Mouse (Mus musculus) brain, embryonic 18.5 days (tissue): ENCODE measurements around the gene Tsr3.
"Not testable (repeated sequence)": the region's sequence is repeated elsewhere in the genome, so short reads cannot be mapped to it uniquely, and the experiment has no call there.

Experiments used
- DNase-seq: peaks from one replicate; pipeline ENCODE4 v3.0.0-alpha.2; 2012; ENCODE audit warnings: low read depth, low spot score

Gene Tsr3

GRCm38 (mm10) chr17:25239695-25240636 is at the start of gene Tsr3, which contains the start of gene Gnptg:
Tsr3 (plus strand) TSS chr17:25240170.
Gnptg (minus strand) TSS chr17:25240124.
- DNase-seq = peak; percentile 80

GRCm38 (mm10) chr17:25202401-25202800 is 37.6 kb upstream of the Tsr3 start:
- DNase-seq = no peak

GRCm38 (mm10) chr17:25210006-25210405 is 30.0 kb upstream of the Tsr3 start:
- no peak for DNase-seq

- DNase-seq = no peak
Measured at GRCm38 (mm10) chr17:25210680-25211466, 29.1 kb upstream of the Tsr3 start.

- DNase-seq = no peak
Measured at GRCm38 (mm10) chr17:25211705-25212104, 28.3 kb upstream of the Tsr3 start.

- no peak for DNase-seq
Measured at GRCm38 (mm10) chr17:25215431-25215830, 24.5 kb upstream of the Tsr3 start.

GRCm38 (mm10) chr17:25218967-25219366 is 21.0 kb upstream of the Tsr3 start:
- no peak for DNase-seq

- no peak for DNase-seq
Measured at GRCm38 (mm10) chr17:25219492-25220295, 20.3 kb upstream of the Tsr3 start.

GRCm38 (mm10) chr17:25220746-25221145 is 19.2 kb upstream of the Tsr3 start:
- no peak for DNase-seq

- DNase-seq = no peak
Measured at GRCm38 (mm10) chr17:25221821-25222503, 18.0 kb upstream of the Tsr3 start.

GRCm38 (mm10) chr17:25222504-25222940 is 17.4 kb upstream of the Tsr3 start:
- not testable (repeated sequence) for DNase-seq

GRCm38 (mm10) chr17:25222951-25223601 is 16.9 kb upstream of the Tsr3 start:
- DNase-seq = no peak

- DNase-seq = no peak
Measured at GRCm38 (mm10) chr17:25224586-25225222, 15.3 kb upstream of the Tsr3 start.

- no peak for DNase-seq
Measured at GRCm38 (mm10) chr17:25225659-25226058, 14.3 kb upstream of the Tsr3 start.

- no peak for DNase-seq
Measured at GRCm38 (mm10) chr17:25227991-25228390, 12.0 kb upstream of the Tsr3 start.

- not testable (repeated sequence) for DNase-seq
Measured at GRCm38 (mm10) chr17:25230014-25230655, 9.8 kb upstream of the Tsr3 start.

GRCm38 (mm10) chr17:25230700-25231099 is 9.3 kb upstream of the Tsr3 start:
- no peak for DNase-seq

- DNase-seq = not testable (repeated sequence)
Measured at GRCm38 (mm10) chr17:25231621-25232020, 8.3 kb upstream of the Tsr3 start.

- no peak for DNase-seq
Measured at GRCm38 (mm10) chr17:25235635-25236034, 4.3 kb upstream of the Tsr3 start.
